Mouse (Mus musculus): Measurements from ENCODE around the gene Rexo2.

DNA sequence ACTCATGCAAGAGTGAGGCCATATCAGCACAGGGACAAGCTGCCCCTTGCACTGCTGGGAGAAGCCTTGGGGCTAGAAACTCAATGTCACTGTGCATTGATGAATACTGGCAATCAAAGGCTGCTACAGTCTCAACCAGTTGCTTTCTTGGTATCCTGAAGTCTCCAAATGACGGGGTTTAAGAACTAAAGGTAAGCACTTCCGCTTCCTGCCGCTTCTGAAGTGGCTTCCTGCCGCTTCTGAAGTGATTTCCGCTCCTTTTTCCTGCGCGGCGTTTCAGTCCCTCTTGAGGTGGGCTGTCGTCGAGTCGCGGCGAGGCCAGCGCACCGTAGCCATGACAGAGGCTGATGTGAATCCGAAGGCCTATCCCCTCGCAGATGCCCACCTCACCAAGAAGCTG lies 30.4 kb downstream of the Rexo2 start:
- TF ChIP-seq GATA1 (IDR thresholded peaks at IDR 0.05; ENCODE audit: low read length) (no peak), TAL1 (IDR thresholded peaks at IDR 0.05; ENCODE audit: low read length) (no peak)
